Mouse (Mus musculus) erythroblast, embryonic 14.5 days (primary cell): Measurements from ENCODE around the gene Nyx.

Experiments
- GATA1 ChIP-seq: IDR thresholded peaks from 2 replicates; pipeline ENCODE4 v1.6.1; 2012; ENCODE audit warnings: low read length, inconsistent platforms, mixed read lengths
- TAL1 ChIP-seq: IDR thresholded peaks from 3 replicates; pipeline ENCODE4 v1.6.1; 2012; ENCODE audit warnings: low read length, inconsistent platforms, mixed read lengths

DNA sequence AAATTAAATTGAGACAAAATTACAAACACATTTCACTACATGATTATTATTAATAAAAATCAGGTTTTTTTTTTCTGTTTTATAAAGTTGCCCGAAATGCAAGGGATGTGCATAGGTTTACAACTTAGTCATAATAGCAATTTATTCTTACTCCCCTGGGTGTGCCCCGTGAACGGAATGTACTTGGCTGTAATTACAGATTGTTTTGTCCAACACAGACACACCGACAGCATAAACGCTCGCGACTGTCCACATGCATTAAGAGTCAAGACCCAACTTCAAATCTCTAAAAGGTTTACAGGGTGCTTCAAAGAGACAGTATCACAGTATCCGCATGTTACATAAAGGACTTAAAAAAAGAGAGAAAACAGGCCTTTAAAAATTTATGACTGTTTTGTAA is 55.4 kb downstream of the Nyx start:
- TF ChIP-seq TAL1 (no peak), GATA1 (no peak)
